Mouse (Mus musculus) ovary, postnatal 36 days (tissue): ENCODE data around the gene Apex1.
"Not testable (repeated sequence)": the region's sequence is repeated elsewhere in the genome, so short reads cannot be mapped to it uniquely, and the experiment has no call there.

ENCODE experiments used
- DNase-seq: peaks from one replicate; pipeline ENCODE4 v3.0.0; 2022; ENCODE audit warnings: low spot score, mixed read lengths

Gene Apex1

GRCm38 (mm10) chr14:50969558-50970544 lies 45.1 kb downstream of the Apex1 start:
- DNase-seq = no peak

GRCm38 (mm10) chr14:50970822-50971221 lies 46.1 kb downstream of the Apex1 start:
- DNase-seq = no peak

GRCm38 (mm10) chr14:50973054-50973453 lies 48.3 kb downstream of the Apex1 start:
- DNase-seq = not testable (repeated sequence)

- no peak for DNase-seq
These were observed 48.9 kb downstream of the Apex1 start for GRCm38 (mm10) chr14:50973700-50974099.

GRCm38 (mm10) chr14:50975001-50975400 lies 50.2 kb downstream of the Apex1 start:
- no peak for DNase-seq

- no peak for DNase-seq
These were observed 51.9 kb downstream of the Apex1 start for GRCm38 (mm10) chr14:50976674-50977073.
